Mouse (Mus musculus) neural tube, embryonic 15.5 days (tissue): ENCODE measurements around the gene Copz1. TPM values are rescaled to one million over a fixed set of nuclear protein-coding genes. Genes with fewer than 3 reads are reported as not detected.

Source experiments
- ATAC-seq: fragments of 200-750 bp; cut with Nextera tagmentation; 2 replicates; pipeline ENCODE4 v1.8.0; 2017; ENCODE audit warnings: mild to moderate bottlenecking, moderate TSS enrichment, moderate library complexity; ENCODE audit not compliant: low FRiP score
- H3K27ac ChIP-seq: fragments of 300-500 bp; sonication (generic); replicated peaks from 2 replicates; pipeline ENCODE4 v1.5.1; 2015; ENCODE audit warnings: mild to moderate bottlenecking, inconsistent platforms
- H3K27me3 ChIP-seq: fragments of 300-500 bp; sonication (generic); replicated peaks from 2 replicates; pipeline ENCODE4 v1.6.1; 2015; ENCODE audit warnings: inconsistent platforms
- H3K36me3 ChIP-seq: fragments of 300-500 bp; sonication (generic); 2 replicates; pipeline ENCODE4 v1.6.1; 2015; ENCODE audit warnings: inconsistent platforms
- H3K4me1 ChIP-seq: fragments of 300-500 bp; sonication (generic); 2 replicates; pipeline ENCODE4 v1.6.1; 2015; ENCODE audit warnings: inconsistent platforms
- H3K4me2 ChIP-seq: fragments of 300-500 bp; sonication (generic); 2 replicates; pipeline ENCODE4 v1.6.1; 2015; ENCODE audit warnings: inconsistent platforms, mild to moderate bottlenecking, moderate library complexity
- H3K4me3 ChIP-seq: fragments of 300-500 bp; sonication (generic); replicated peaks from 2 replicates; pipeline ENCODE4 v1.5.1; 2015; ENCODE audit warnings: mild to moderate bottlenecking, inconsistent platforms
- H3K9ac ChIP-seq: fragments of 300-500 bp; sonication (generic); replicated peaks from 2 replicates; pipeline ENCODE4 v1.6.1; 2015; ENCODE audit warnings: mild to moderate bottlenecking, inconsistent platforms
- H3K9me3 ChIP-seq: fragments of 300-500 bp; sonication (generic); replicated peaks from 2 replicates; pipeline ENCODE4 v1.6.1; 2016; ENCODE audit warnings: inconsistent platforms
- WGBS: fragments of 180-500 bp; shearing (Covaris S2); methylation state at CpG from one replicate; pipeline ENCODE4 v1.1.7; 2015; ENCODE audit warnings: mixed read lengths; 5-methylcytosine and 5-hydroxymethylcytosine counted together
- polyA plus RNA-seq: library from polyadenylated mRNA; unstranded; fragments of >200 nt; fragmentation: Nextera tagmentation; extraction: Ambion mirVana; gene quantifications from 2 replicates; pipeline ENCODE4 v1.2.1, GENCODE M21; 2015

Gene Copz1
- polyA plus RNA-seq, 1 experiment from 2014 or later = 190 TPM

GRCm38 (mm10) chr15:103315979-103316776, 43.7 kb downstream of the Copz1 start:
- Histone ChIP-seq H3K9me3 (no peaks in the 10 kb centered on the region), H3K9ac (no peak overlapping the region), H3K4me3 (no peak overlapping the region), H3K36me3 (peaks cover 37% of the 10 kb centered on the region), H3K4me1 (peaks cover 52% of the 10 kb centered on the region), H3K27me3 (no peaks in the 10 kb centered on the region), H3K27ac (peak overlapping the region; percentile 23; the same call in 1 of the 2 replicates), H3K4me2 (no peak overlapping the region)
- WGBS = 78% methylated on average over 10 of the region's 10 CpGs
- no peak for ATAC-seq

DNA sequence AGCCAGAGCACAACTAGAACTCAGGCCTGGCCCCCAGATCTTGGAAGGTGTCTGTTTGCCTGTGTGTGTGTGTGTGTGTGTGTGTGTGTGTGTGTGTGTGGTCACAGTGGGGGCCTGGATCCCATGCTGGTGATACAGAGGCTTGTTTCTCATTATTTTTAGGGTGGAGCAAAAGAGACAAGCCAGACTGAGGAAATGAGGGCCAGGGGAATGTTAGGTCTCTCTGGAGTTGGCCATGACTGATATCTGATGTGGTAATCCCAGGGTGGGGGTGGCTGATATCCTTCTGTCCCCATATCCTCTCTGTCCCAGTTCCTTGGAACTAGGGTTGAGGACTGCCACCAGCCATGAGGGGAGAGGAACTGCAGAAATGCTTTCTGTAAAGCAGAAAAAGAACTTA, 44.6 kb downstream of the Copz1 start:
- Histone ChIP-seq H3K27ac (no peak overlapping the region), H3K9ac (no peak overlapping the region), H3K4me1 (peaks cover 62% of the 10 kb centered on the region), H3K9me3 (no peaks in the 10 kb centered on the region), H3K27me3 (no peaks in the 10 kb centered on the region), H3K4me2 (no peak overlapping the region), H3K4me3 (no peak overlapping the region), H3K36me3 (peaks cover 37% of the 10 kb centered on the region)
- ATAC-seq = no peak

DNA sequence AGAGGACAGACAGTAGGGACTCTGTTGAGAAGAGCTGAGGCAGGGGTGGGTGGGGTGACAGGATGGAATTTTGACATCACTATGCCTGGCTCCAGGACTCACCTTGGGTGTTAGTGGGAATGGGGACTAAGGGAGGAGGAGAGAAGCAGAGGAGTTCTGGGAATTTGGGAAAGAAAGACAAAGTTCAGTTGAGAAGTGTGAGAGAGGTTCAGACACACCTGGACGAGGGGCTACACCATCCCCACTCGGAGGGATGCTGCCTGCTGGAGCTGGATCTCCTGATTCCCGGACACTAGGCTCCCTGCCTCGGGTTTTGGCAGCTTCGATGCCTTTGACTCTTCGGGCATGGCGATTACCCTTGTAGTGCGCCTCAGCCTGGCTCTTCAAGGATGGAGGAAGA, 45.2 kb downstream of the Copz1 start:
- H3K27me3 ChIP-seq = no peaks in the 10 kb centered on the region
- peaks cover 37% of the 10 kb centered on the region for H3K36me3 ChIP-seq
- no peak for ATAC-seq
- peaks cover 68% of the 10 kb centered on the region for H3K4me1 ChIP-seq
- no peak overlapping the region for H3K4me3 ChIP-seq
- WGBS = 89% methylated on average over 8 of the region's 8 CpGs
- H3K9me3 ChIP-seq = no peaks in the 10 kb centered on the region
- H3K27ac ChIP-seq = no peak overlapping the region; the same call in 1 of the 2 replicates
- no peak overlapping the region for H3K9ac ChIP-seq
- no peak overlapping the region for H3K4me2 ChIP-seq

DNA sequence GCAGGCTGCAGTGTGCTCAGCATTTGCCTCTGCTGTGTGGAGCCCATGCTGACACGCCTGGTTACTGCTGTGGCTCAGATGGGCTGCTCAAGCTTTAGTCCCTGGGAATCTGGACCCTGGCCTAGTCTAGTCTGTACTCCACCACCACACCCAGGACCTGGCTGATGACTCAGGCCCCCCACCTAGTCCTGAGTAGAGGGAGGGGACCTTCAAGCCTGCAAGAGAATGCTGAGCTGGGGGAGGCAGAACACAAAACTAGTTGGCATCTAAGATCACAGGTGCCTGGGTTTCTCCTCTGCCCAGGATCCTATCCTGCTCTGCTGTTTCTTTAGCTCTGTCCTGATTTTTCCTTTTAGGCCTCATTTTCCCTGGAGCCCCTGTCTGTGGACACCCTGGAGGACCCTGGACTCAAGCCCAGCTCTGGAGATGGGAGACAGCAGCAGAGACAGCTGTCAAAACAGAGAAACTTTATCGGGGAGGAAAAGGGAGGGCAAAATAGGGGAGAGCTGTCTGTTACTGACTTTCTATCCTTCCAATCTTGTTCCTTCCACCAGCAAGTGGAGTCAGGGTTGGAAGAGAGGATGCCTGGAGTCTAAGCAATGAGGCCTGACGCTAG, 45.8 kb downstream of the Copz1 start:
- 72% methylated on average over 3 of the region's 3 CpGs for WGBS
- Histone ChIP-seq H3K9me3 (no peaks in the 10 kb centered on the region), H3K4me1 (peaks cover 64% of the 10 kb centered on the region), H3K4me3 (no peak overlapping the region), H3K27ac (no peak overlapping the region; the same call in 1 of the 2 replicates), H3K36me3 (peaks cover 37% of the 10 kb centered on the region), H3K9ac (no peak overlapping the region), H3K4me2 (no peak overlapping the region), H3K27me3 (no peaks in the 10 kb centered on the region)
- no peak for ATAC-seq

GRCm38 (mm10) chr15:103321076-103321475, 48.6 kb downstream of the Copz1 start:
- WGBS = 67% methylated on average over 1 of the region's 1 CpGs
- H3K4me2 ChIP-seq = no peak overlapping the region
- H3K27me3 ChIP-seq = no peaks in the 10 kb centered on the region
- no peaks in the 10 kb centered on the region for H3K9me3 ChIP-seq
- H3K4me1 ChIP-seq = peaks cover 46% of the 10 kb centered on the region
- H3K27ac ChIP-seq = no peak overlapping the region
- no peak overlapping the region for H3K4me3 ChIP-seq
- no peak overlapping the region for H3K9ac ChIP-seq
- ATAC-seq = no peak
- peaks cover 30% of the 10 kb centered on the region for H3K36me3 ChIP-seq

- Histone ChIP-seq H3K9ac (peak overlapping the region; percentile 76), H3K4me2 (peak overlapping the region; percentile 85), H3K36me3 (peaks cover 16% of the 10 kb centered on the region), H3K27me3 (no peaks in the 10 kb centered on the region), H3K4me3 (peak overlapping the region; percentile 70), H3K4me1 (peaks cover 40% of the 10 kb centered on the region), H3K27ac (peak overlapping the region; percentile 69; the same call in 1 of the 2 replicates), H3K9me3 (no peaks in the 10 kb centered on the region)
- WGBS = 35% methylated on average over 4 of the region's 4 CpGs
- ATAC-seq = peak; percentile 3; the same call in 1 of the 2 replicates
These were observed 49.9 kb downstream of the Copz1 start for GRCm38 (mm10) chr15:103322396-103322795.

- peak overlapping the region; percentile 85 for H3K4me2 ChIP-seq
- H3K4me3 ChIP-seq = peak overlapping the region; percentile 70
- ATAC-seq = peak; percentile 71
- H3K9ac ChIP-seq = peak overlapping the region; percentile 76
- no peaks in the 10 kb centered on the region for H3K9me3 ChIP-seq
- peak overlapping the region; percentile 69 for H3K27ac ChIP-seq
- peaks cover 10% of the 10 kb centered on the region for H3K36me3 ChIP-seq
- WGBS = under 1% methylated on average over 17 of the region's 26 CpGs
- H3K27me3 ChIP-seq = no peaks in the 10 kb centered on the region
- peaks cover 40% of the 10 kb centered on the region for H3K4me1 ChIP-seq
These were observed 50.5 kb downstream of the Copz1 start for GRCm38 (mm10) chr15:103323070-103323454.

DNA sequence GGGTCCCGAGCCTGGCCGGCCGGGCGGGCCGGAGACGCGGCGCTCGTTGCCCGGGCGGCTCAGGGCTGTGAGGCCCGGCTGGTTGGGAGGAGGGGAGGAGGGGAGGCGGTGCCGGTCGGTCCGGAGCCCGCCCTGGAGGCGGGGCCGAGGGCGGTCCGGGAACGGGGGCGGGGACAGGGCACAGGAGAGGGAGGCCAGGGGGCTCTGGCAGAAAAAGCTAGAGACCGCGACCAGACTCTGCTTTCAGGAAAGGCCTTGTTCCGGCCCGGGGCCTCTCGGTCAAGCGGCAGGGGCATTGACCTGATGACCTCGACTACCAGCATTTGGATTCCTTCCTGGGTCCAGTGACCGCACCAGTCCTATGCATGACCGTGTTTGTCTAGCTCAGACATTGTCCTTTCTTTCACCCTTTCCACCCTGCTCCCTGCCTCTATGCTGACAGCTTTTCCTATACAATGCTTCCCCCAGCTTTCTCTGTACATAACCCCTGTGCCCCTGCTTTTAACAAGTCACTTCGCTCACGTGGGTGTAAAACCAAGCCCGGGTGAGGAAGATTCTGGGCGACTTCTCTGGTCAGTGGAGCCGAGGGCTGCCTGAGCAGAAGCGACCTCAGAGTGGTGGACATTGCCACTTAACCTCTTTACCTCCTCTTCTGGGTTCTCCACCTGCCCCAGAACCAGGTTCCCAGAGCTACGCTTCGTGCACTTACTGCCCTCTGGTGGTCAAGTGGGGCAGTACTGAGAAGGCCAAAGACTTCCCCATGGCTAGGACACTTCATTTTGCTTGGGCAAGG, 51.1 kb downstream of the Copz1 start:
- Histone ChIP-seq H3K4me1 (peaks cover 40% of the 10 kb centered on the region), H3K4me3 (peak overlapping the region; percentile 70), H3K9me3 (no peaks in the 10 kb centered on the region), H3K36me3 (peaks cover 4% of the 10 kb centered on the region), H3K27me3 (no peaks in the 10 kb centered on the region), H3K4me2 (peak overlapping the region; percentile 85), H3K9ac (peak overlapping the region; percentile 76), H3K27ac (peak overlapping the region; percentile 69)
- peak; percentile 97 for ATAC-seq
- under 1% methylated on average over 33 of the region's 40 CpGs for WGBS

DNA sequence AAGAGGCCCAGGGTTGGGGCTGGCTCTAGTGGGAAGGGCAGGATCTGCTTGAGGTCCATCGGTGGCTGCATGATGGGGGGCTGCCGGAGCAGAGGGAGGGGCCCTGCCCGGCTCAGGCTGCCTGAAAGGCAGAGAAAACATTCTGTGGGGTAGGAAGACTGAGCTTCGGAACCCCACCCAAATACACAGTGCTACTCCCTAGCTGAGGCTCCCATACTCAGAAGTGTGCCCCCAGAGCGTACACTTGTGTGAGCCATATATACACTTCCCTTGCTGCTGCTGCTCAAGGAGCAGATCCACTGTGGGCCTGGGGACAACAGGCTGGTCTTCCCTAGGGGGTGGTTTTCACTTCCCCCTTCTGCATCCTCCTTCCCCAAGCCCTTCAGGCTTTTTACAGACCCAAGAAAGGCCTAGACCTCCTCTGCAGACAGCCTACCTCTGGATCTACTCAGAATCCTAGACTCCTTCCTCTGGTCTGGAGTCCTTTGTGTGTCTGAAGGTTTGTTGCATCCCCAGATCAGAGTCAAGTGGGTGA, 60.6 kb downstream of the Copz1 start:
- no peak overlapping the region for H3K4me3 ChIP-seq
- 67% methylated on average over 5 of the region's 5 CpGs for WGBS
- H3K27me3 ChIP-seq = peaks cover 4% of the 10 kb centered on the region
- no peak overlapping the region for H3K27ac ChIP-seq
- H3K36me3 ChIP-seq = no peaks in the 10 kb centered on the region
- no peak overlapping the region for H3K9ac ChIP-seq
- H3K4me1 ChIP-seq = peaks cover 18% of the 10 kb centered on the region
- H3K4me2 ChIP-seq = no peak overlapping the region
- no peaks in the 10 kb centered on the region for H3K9me3 ChIP-seq
- ATAC-seq = no peak

DNA sequence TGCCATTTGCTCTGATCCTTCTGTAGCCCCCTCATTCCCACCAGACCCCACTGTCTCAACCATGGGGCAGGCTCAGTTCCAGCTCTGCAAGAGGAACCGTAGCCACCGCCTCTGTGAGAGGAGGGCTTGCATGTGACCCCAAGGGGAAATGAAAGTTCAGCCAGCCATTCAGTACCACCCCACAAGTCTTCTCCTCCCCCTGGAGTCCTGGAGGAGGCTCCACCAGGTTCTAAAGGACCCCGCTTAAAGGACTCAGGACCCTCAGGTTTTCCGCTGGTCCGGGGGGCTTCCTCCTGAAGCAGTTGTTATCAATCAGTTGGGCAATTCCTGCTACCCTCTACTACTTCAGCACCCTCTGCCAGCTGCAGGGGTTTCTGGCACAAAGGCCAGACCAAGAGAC, 61.2 kb downstream of the Copz1 start:
- no peaks in the 10 kb centered on the region for H3K36me3 ChIP-seq
- H3K27ac ChIP-seq = no peak overlapping the region
- peaks cover 8% of the 10 kb centered on the region for H3K27me3 ChIP-seq
- no peaks in the 10 kb centered on the region for H3K9me3 ChIP-seq
- peaks cover 22% of the 10 kb centered on the region for H3K4me1 ChIP-seq
- no peak overlapping the region for H3K4me3 ChIP-seq
- H3K9ac ChIP-seq = no peak overlapping the region
- ATAC-seq = no peak
- H3K4me2 ChIP-seq = no peak overlapping the region
- 72% methylated on average over 5 of the region's 5 CpGs for WGBS

GRCm38 (mm10) chr15:103334194-103334593, 61.7 kb downstream of the Copz1 start:
- Histone ChIP-seq H3K4me2 (no peak overlapping the region), H3K36me3 (no peaks in the 10 kb centered on the region), H3K4me3 (no peak overlapping the region), H3K27me3 (peaks cover 8% of the 10 kb centered on the region), H3K4me1 (peaks cover 26% of the 10 kb centered on the region), H3K9ac (no peak overlapping the region), H3K27ac (no peak overlapping the region), H3K9me3 (no peaks in the 10 kb centered on the region)
- ATAC-seq = no peak
- 8% methylated on average over 2 of the region's 2 CpGs for WGBS
